Mouse (Mus musculus): ENCODE measurements around the gene Serpina1f.
"Not testable (repeated sequence)": the region's sequence is repeated elsewhere in the genome, so short reads cannot be mapped to it uniquely, and the experiment has no call there.

GRCm38 (mm10) chr12:103735101-103735500 lies 39.8 kb upstream of the Serpina1f start:
- not testable (repeated sequence) for TF ChIP-seq EP300, CTCF (IDR thresholded peaks at IDR 0.05; ENCODE audit: low read depth)
